Mouse (Mus musculus) liver, embryonic 14.5 days (tissue): ENCODE measurements around the gene Gm21671. TPM values are rescaled to one million over a fixed set of nuclear protein-coding genes. Genes with fewer than 3 reads are reported as not detected.
"Not testable (repeated sequence)": the region's sequence is repeated elsewhere in the genome, so short reads cannot be mapped to it uniquely, and the experiment has no call there.

ENCODE experiments used
- ATAC-seq: fragments of 200-750 bp; cut with Nextera tagmentation; 2 replicates; pipeline ENCODE4 v1.8.0; 2017; ENCODE audit warnings: moderate number of reproducible peaks, mild to moderate bottlenecking, moderate library complexity; ENCODE audit not compliant: insufficient read depth
- DNase-seq, 3 experiments: peaks; one replicate each; pipeline ENCODE4 v3.0.0-alpha.2; 2012 to 2013; ENCODE audit warnings: low read depth in 3 of 3, low spot score in 3 of 3
- H3K27ac ChIP-seq: fragments of 300-500 bp; sonication (generic); 2 replicates; pipeline ENCODE4 v1.5.1; 2014; ENCODE audit warnings: moderate library complexity, mild to moderate bottlenecking, control low read depth, inconsistent platforms
- H3K27me3 ChIP-seq: fragments of 300-500 bp; sonication (generic); 2 replicates; pipeline ENCODE4 v1.6.1; 2014; ENCODE audit warnings: mild to moderate bottlenecking, low read length, moderate library complexity; ENCODE audit not compliant: control insufficient read depth, insufficient read depth
- H3K36me3 ChIP-seq: fragments of 300-500 bp; sonication (generic); replicated peaks from 2 replicates; pipeline ENCODE4 v1.6.1; 2014; ENCODE audit warnings: low read depth; ENCODE audit not compliant: control insufficient read depth, insufficient read depth
- H3K4me1 ChIP-seq, 2 experiments: fragments of 200-500 bp in 1 of 2; fragments of 300-500 bp in 1 of 2; sonication (generic) in 1 of 2; replicated peaks; 2 replicates each; pipeline ENCODE4 v1.6.1; 2012 to 2014; ENCODE audit warnings: antibody characterized with exemption in 1 of 2, inconsistent platforms in 1 of 2, low read length in 1 of 2; ENCODE audit not compliant: control insufficient read depth in 2 of 2, insufficient read depth in 2 of 2
- H3K4me2 ChIP-seq: fragments of 300-500 bp; sonication (generic); 2 replicates; pipeline ENCODE4 v1.6.1; 2014; ENCODE audit warnings: low read depth, mild to moderate bottlenecking, control low read depth, moderate library complexity
- H3K4me3 ChIP-seq, 2 experiments: fragments of 200-500 bp in 1 of 2; fragments of 300-500 bp in 1 of 2; sonication (generic) in 1 of 2; 2 replicates each; pipeline ENCODE4 v1.5.1; 2012 to 2014; ENCODE audit warnings: low read depth in 2 of 2, low read length in 2 of 2, mild to moderate bottlenecking in 2 of 2, control low read depth in 1 of 2, inconsistent platforms in 1 of 2, moderate library complexity in 1 of 2; ENCODE audit not compliant: insufficient read depth in 1 of 2
- H3K9ac ChIP-seq: fragments of 300-500 bp; sonication (generic); replicated peaks from 2 replicates; pipeline ENCODE4 v1.6.1; 2014; ENCODE audit warnings: mild to moderate bottlenecking, control low read depth, moderate library complexity
- H3K9me3 ChIP-seq: fragments of 300-500 bp; sonication (generic); 2 replicates; pipeline ENCODE4 v1.6.1; 2016; ENCODE audit warnings: low read length, mixed read lengths; ENCODE audit not compliant: control insufficient read depth
- WGBS: fragments of 180-500 bp; shearing (Covaris S2); extraction: QIAGEN DNeasy Blood & Tissue Kit; methylation state at CpG from one replicate; pipeline ENCODE4 v1.1.7; 2014; ENCODE audit not compliant: insufficient replicate concordance; 5-methylcytosine and 5-hydroxymethylcytosine counted together
- polyA plus RNA-seq, 2 experiments: library from polyadenylated mRNA; depleted of rRNA in 1 of 2; stranded (reverse) in 1 of 2; unstranded in 1 of 2; fragments of >200 nt; fragmentation: Nextera tagmentation in 1 of 2; extraction: Ambion mirVana in 1 of 2; gene quantifications; 2 replicates each; pipeline versions ENCODE4 v1.2.1 to v1.2.3; 2012 to 2014

Gm21671 gene
- not detected in 2 replicates for polyA plus RNA-seq (2012; rRNA removed)
- not detected in 2 replicates for polyA plus RNA-seq (2014; fragmentation: Nextera tagmentation; extraction: Ambion mirVana)

DNA sequence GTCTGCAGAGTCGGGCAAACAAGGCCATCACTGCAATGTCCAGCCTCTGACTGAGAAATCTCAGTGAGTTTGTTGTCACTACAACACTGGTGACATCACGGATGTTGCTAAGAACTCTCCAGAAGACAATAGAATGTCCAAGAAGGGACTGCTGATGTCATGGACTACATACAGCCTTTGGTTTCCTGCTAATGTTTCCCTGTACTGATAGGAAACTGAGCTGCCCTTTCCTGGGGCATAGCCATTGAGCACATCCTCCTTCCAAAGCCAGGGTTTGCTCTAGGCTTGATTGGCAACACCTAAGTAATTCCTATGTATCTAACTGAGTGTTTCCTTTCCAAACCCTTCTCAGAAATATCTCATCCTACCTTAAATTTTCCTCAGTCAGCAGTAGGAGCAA, at the start of gene Gm21671:
TSS of gene Gm21671 (minus strand) at position 101 of the 400 bp plus-strand sequence.
- 45% methylated on average over 2 of the region's 2 CpGs for WGBS
- H3K9ac ChIP-seq, H3K27ac ChIP-seq, H3K9me3 ChIP-seq, H3K36me3 ChIP-seq, ATAC-seq, H3K4me3 ChIP-seq, DNase-seq, H3K4me2 ChIP-seq, H3K4me1 ChIP-seq, H3K27me3 ChIP-seq: not testable (repeated sequence)

DNA sequence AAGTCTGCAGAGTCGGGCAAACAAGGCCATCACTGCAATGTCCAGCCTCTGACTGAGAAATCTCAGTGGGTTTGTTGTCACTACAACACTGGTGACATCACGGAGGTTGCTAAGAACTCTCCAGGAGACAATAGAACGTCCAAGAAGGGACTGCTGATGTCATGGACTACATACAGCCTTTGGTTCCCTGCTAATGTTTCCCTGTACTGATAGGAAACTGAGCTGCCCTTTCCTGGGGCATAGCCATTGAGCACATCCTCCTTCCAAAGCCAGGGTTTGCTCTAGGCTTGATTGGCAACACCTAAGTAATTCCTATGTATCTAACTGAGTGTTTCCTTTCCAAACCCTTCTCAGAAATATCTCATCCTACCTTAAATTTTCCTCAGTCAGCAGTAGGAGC, 34.3 kb upstream of the Gm21671 start, which contains the start of gene Gm21698:
TSS of gene Gm21698 (minus strand) at position 101 of the 400 bp plus-strand sequence.
- not testable (repeated sequence) for DNase-seq, H3K36me3 ChIP-seq, H3K9me3 ChIP-seq, H3K27ac ChIP-seq, H3K4me1 ChIP-seq, ATAC-seq, H3K4me2 ChIP-seq, H3K9ac ChIP-seq, H3K4me3 ChIP-seq, H3K27me3 ChIP-seq
- no CpG with 5 or more reads among the region's 3 CpGs for WGBS

DNA sequence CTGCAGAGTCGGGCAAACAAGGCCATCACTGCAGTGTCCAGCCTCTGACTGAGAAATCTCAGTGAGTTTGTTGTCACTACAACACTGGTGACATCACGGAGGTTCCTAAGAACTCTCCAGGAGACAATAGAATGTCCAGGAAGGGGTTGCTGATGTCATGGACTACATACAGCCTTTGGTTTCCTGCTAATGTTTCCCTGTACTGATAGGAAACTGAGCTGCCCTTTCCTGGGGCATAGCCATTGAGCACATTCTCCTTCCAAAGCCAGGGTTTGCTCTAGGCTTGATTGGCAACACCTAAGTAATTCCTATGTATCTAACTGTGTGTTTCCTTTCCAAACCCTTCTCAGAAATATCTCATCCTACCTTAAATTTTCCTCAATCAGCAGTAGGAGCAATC, 18.3 kb upstream of the Gm21671 start, which contains the start of gene Gm21680:
TSS of gene Gm21680 (minus strand) at position 101 of the 400 bp plus-strand sequence.
- ATAC-seq, H3K27me3 ChIP-seq, H3K4me1 ChIP-seq, H3K4me2 ChIP-seq, H3K9me3 ChIP-seq, H3K27ac ChIP-seq, DNase-seq, H3K4me3 ChIP-seq, H3K36me3 ChIP-seq, H3K9ac ChIP-seq: not testable (repeated sequence)
- WGBS, result no CpG with 5 or more reads among the region's 2 CpGs

DNA sequence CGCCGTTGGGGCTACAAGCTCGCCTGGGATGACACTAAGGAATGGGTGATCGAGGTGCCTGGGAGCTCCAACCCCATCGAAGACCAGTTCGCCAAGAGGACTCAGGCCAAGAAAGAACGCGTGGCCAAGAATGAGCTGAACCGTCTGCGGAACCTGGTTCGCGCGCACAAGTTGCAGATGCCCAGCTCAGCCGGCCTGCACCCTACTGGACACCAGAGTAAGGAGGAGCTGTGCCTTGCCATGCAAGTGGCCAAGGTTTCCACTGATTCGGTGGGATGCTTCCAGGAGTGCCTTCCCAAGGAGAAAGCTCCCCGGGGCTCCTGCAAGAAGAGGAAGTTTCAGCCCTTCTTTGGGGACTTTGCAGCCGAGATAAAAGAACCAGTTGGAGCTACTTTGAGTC, 2.8 kb upstream of the Gm21671 start:
- H3K4me1 ChIP-seq, H3K4me3 ChIP-seq, H3K9me3 ChIP-seq, H3K27ac ChIP-seq, H3K9ac ChIP-seq, DNase-seq, H3K27me3 ChIP-seq, H3K36me3 ChIP-seq, ATAC-seq, H3K4me2 ChIP-seq: not testable (repeated sequence)
- 41% methylated on average over 16 of the region's 17 CpGs for WGBS

DNA sequence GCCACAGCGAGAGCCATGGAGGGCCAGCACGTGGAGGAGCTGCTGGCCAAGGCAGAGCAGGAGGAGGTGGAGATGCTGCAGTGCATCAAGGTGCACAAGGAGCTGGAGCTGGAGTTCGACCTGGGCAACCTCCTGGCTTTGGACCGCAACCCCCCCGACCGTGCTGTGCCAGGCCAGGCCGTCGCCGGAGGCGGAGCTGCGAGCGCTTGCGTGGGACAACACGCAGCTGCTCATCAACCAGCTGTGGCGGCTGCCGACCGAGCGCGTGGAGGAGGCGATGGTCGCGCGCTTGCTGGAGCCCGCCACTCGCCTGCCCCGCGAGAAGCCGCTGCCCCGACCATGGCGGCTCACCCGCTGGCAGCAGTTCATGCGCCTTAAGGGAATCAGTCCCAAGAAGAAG, 2.4 kb upstream of the Gm21671 start:
- not testable (repeated sequence) for H3K4me3 ChIP-seq, ATAC-seq, H3K9me3 ChIP-seq, H3K27me3 ChIP-seq, DNase-seq, H3K36me3 ChIP-seq, H3K4me2 ChIP-seq, H3K27ac ChIP-seq, H3K4me1 ChIP-seq, H3K9ac ChIP-seq
- WGBS, result 20% methylated on average over 31 of the region's 32 CpGs

DNA sequence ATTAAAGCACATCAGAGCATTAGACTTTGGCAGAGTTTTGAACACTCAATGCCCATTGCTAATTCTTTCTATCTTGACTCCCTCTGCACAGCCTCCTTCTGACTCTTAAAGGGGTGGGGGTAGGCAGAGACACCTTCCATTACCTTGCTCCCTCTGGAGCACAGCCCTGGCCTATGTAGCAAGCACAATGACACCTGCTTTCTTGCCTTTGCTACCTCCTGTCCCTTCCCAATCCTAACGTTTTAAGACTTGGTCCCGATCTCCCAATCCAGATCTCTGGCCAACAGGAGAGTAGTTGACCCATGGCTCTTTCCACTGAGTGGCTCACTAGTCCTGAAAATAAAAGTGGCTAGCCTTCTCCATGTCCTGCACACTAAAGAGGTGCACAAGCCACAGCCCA, 8.8 kb downstream of the Gm21671 start:
- not testable (repeated sequence) for DNase-seq, H3K9ac ChIP-seq, H3K9me3 ChIP-seq, H3K36me3 ChIP-seq, H3K27ac ChIP-seq, H3K4me2 ChIP-seq, H3K4me3 ChIP-seq, ATAC-seq, H3K4me1 ChIP-seq, H3K27me3 ChIP-seq
- 52% methylated on average over 2 of the region's 2 CpGs for WGBS

DNA sequence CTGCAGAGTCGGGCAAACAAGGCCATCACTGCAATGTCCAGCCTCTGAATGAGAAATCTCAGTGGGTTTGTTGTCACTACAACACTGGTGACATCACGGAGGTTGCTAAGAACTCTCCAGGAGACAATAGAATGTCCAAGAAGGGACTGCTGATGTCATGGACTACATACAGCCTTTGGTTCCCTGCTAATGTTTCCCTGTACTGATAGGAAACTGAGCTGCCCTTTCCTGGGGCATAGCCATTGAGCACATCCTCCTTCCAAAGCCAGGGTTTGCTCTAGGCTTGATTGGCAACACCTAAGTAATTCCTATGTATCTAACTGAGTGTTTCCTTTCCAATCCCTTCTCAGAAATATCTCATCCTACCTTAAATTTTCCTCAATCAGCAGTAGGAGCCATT, 11.9 kb downstream of the Gm21671 start, which contains the start of gene Gm21663:
TSS of gene Gm21663 (minus strand) at position 101 of the 400 bp plus-strand sequence.
- H3K27ac ChIP-seq, H3K4me1 ChIP-seq, H3K9ac ChIP-seq, H3K4me3 ChIP-seq, H3K9me3 ChIP-seq, H3K27me3 ChIP-seq, H3K4me2 ChIP-seq, ATAC-seq, H3K36me3 ChIP-seq, DNase-seq: not testable (repeated sequence)
- 31% methylated on average over 2 of the region's 2 CpGs for WGBS
